Mouse (Mus musculus) embryonic facial prominence, embryonic 10.5 days (tissue): ENCODE data around the gene Egf. TPM values are rescaled to one million over a fixed set of nuclear protein-coding genes. Genes with fewer than 3 reads are reported as not detected.

Source experiments
- DNase-seq: peaks from one replicate; pipeline ENCODE4 v3.0.0-alpha.2; 2017; ENCODE audit warnings: low spot score
- H3K27ac ChIP-seq: fragments of 300-500 bp; sonication (generic); replicated peaks from 2 replicates; pipeline ENCODE4 v1.5.1; 2016; ENCODE audit warnings: mild to moderate bottlenecking
- H3K27me3 ChIP-seq: fragments of 300-500 bp; sonication (generic); replicated peaks from 2 replicates; pipeline ENCODE4 v1.6.1; 2016; ENCODE audit warnings: low read depth, mild to moderate bottlenecking; ENCODE audit not compliant: poor library complexity, severe bottlenecking
- H3K36me3 ChIP-seq: fragments of 300-500 bp; sonication (generic); replicated peaks from 2 replicates; pipeline ENCODE4 v1.6.1; 2016; ENCODE audit warnings: mild to moderate bottlenecking, moderate library complexity
- H3K4me1 ChIP-seq: fragments of 300-500 bp; sonication (generic); 2 replicates; pipeline ENCODE4 v1.6.1; 2016
- H3K4me3 ChIP-seq: fragments of 300-500 bp; sonication (generic); 2 replicates; pipeline ENCODE4 v1.5.1; 2016; ENCODE audit warnings: mild to moderate bottlenecking, moderate library complexity
- H3K9me3 ChIP-seq: fragments of 300-500 bp; sonication (generic); 2 replicates; pipeline ENCODE4 v1.6.1; 2016; ENCODE audit warnings: mild to moderate bottlenecking
- WGBS: fragments of 180-500 bp; shearing (Covaris S2); methylation state at CpG from one replicate; pipeline ENCODE4 v1.1.7; 2016; 5-methylcytosine and 5-hydroxymethylcytosine counted together
- microRNA-seq: library from miRNA; unstranded; fragments of <30 nt; microRNA quantifications from one replicate; pipeline ENCODE4, GENCODE M21; 2017
- polyA plus RNA-seq: library from polyadenylated mRNA; unstranded; fragments of >200 nt; fragmentation: Nextera tagmentation; extraction: Ambion mirVana; gene quantifications from 2 replicates; pipeline ENCODE4 v1.2.1, GENCODE M21; 2016

Egf gene
- polyA plus RNA-seq, 1 experiment from 2014 or later: 1.5 TPM

DNA sequence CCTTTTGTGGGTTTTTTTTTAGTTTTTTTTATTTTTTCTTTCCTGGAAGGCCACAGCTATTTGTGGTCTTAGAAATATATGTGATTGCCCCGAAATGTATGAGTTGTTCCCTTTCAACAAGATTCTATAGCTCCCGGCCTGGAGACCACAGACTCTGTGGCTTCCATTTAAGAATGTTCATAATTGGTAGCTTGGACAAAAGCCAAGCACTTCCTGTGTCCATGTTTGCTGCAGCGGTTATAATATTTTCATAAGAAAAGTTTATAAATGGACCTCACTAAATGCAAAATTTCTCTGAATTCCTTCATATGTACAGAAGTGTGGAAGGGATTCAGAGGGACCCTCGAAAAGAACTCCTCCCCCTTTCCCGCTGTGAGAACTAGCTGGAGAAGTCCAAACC is 108.3 kb downstream of the Egf start:
- Histone ChIP-seq H3K27me3 (no peaks in the 10 kb centered on the region), H3K27ac (no peak overlapping the region), H3K36me3 (no peaks in the 10 kb centered on the region), H3K4me3 (no peak overlapping the region), H3K4me1 (peaks cover 23% of the 10 kb centered on the region; the same call in 1 of the 2 replicates), H3K9me3 (no peaks in the 10 kb centered on the region)
- 88% methylated on average over 5 of the region's 5 CpGs for WGBS
- no peak for DNase-seq

DNA sequence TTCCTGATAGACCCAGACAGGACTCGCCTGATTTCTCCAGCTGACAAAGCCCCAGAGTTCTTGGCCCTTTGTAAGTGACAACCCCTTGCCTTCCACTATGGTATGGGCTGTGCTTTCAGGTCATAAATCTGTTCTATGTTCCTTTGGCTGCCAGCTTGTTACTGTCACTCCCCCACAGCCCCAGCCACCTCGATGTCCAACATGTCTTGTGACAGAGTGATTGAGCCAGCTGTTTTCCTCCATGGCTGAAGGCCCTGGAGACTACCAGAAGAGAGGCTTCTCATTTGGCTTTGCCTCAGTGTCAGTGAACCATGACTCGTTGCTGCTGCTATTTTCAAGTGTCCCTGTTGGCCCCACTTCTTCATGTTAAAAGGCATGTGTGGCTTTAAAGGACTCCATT is 109.7 kb downstream of the Egf start:
- H3K4me3 ChIP-seq: no peak overlapping the region
- H3K27ac ChIP-seq: no peak overlapping the region
- H3K9me3 ChIP-seq: no peaks in the 10 kb centered on the region
- H3K36me3 ChIP-seq: no peaks in the 10 kb centered on the region
- H3K27me3 ChIP-seq: no peaks in the 10 kb centered on the region
- 81% methylated on average over 3 of the region's 3 CpGs for WGBS
- DNase-seq: no peak
- peaks cover 24% of the 10 kb centered on the region; the same call in 1 of the 2 replicates for H3K4me1 ChIP-seq

DNA sequence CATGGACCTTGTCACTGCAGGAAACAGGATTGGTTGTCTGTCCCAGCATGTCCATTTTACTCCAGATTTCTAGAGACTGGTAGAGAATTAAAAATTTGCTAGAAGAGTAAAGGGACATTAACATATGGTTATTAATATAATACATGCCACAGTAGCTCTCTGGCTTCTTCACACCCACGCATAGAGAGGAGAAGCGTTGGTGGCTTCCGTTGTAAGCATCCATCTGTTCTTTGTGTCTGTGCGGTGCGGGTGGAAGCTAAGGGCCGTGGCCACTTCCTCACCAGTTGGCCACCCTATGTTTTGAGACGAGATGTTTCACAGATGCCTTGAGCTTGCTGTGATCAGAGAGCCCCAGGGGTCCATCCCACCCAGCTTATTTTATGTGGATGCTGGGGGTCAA is 113.5 kb downstream of the Egf start:
- Histone ChIP-seq H3K9me3 (no peaks in the 10 kb centered on the region), H3K27ac (no peak overlapping the region), H3K36me3 (peaks cover 14% of the 10 kb centered on the region), H3K4me1 (peaks cover 10% of the 10 kb centered on the region), H3K4me3 (no peak overlapping the region), H3K27me3 (no peaks in the 10 kb centered on the region)
- DNase-seq: no peak
- WGBS: 91% methylated on average over 7 of the region's 7 CpGs

DNA sequence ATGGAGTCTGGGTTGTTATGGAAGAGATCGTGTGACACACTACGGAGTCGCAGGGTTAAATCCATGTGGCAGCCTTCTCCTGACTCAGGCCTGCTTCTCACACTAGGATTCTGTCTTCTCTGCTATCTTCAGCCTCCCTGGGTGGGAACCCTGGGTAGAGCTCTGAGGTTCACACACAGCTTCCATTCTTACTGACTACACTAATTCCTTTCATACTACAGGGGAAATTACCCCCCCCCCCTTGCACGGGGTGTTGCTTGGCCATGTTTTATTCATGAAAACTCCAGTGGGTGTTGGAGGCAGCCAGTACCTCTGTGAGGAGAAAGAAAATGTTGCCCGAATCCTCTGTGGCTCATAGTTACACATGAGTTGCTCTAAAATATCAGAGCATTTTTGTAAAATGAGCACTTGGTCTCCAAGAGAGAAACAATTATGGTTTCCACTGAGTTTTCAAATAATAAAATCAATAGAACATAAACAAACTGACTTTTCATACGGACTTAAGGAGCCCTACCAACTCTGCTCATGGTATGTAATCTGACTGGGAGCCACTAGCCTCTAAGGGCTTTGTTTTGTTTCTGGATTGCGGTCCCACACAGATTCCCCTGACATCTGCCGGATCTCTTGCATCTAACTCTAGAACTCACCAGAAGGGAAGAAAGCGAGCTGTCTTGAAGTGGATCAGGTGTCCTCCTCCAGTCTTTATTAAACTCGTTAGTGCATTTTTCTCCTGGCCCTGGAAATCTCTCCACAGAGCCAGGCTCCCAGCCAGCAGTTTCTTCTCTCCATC is 114.7 kb downstream of the Egf start:
- Histone ChIP-seq H3K27me3 (no peaks in the 10 kb centered on the region), H3K4me3 (no peak overlapping the region), H3K36me3 (peaks cover 26% of the 10 kb centered on the region), H3K9me3 (no peaks in the 10 kb centered on the region), H3K4me1 (peaks cover 5% of the 10 kb centered on the region), H3K27ac (no peak overlapping the region)
- 70% methylated on average over 10 of the region's 10 CpGs for WGBS
- no peak for DNase-seq

DNA sequence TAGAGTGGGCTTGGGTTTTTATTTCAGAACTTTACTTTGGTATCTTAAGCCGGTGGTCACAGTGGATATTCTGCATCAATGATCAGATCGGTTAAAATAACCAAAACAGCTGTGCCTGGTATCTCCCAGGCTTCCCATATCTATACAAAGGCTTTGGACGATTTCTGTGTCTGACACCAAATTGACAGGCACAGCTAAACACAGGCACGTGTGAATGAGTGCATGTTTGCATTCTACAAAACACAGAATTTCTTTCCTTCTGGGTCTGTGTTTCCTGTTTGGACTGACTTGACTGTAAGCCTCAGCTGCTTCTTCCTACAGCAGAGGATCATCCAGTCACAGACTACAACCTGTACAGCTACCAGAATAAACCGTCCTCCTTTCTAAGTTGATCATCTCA is 115.4 kb downstream of the Egf start:
- Histone ChIP-seq H3K4me3 (no peak overlapping the region), H3K4me1 (peaks cover 4% of the 10 kb centered on the region; the same call in 1 of the 2 replicates), H3K36me3 (peaks cover 31% of the 10 kb centered on the region), H3K27ac (no peak overlapping the region), H3K27me3 (no peaks in the 10 kb centered on the region), H3K9me3 (no peaks in the 10 kb centered on the region)
- no peak for DNase-seq
- WGBS: 77% methylated on average over 5 of the region's 5 CpGs

DNA sequence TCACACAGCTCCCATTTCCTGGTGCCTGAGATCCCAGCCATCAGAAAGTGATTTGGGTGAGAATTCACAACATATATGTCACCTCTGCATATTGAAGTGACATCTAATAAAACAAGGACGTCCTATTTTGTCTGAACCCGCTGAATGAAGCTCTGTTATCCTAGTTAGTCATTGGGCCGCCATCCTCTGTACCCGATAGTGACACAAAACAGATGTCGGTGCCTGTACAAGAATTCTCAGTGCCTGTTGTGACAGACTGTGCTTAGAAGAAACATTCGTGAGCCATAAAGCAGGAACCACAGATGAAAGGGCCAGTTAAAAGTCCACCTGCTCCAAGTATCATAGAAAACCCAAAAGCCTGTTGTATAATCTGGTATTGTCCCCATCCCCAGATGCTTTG is 117.7 kb downstream of the Egf start:
- WGBS: 89% methylated on average over 6 of the region's 6 CpGs
- Histone ChIP-seq H3K36me3 (peaks cover 53% of the 10 kb centered on the region), H3K27ac (no peak overlapping the region), H3K4me1 (peaks cover 4% of the 10 kb centered on the region; the same call in 1 of the 2 replicates), H3K4me3 (no peak overlapping the region), H3K27me3 (no peaks in the 10 kb centered on the region), H3K9me3 (no peaks in the 10 kb centered on the region)
- DNase-seq: no peak

DNA sequence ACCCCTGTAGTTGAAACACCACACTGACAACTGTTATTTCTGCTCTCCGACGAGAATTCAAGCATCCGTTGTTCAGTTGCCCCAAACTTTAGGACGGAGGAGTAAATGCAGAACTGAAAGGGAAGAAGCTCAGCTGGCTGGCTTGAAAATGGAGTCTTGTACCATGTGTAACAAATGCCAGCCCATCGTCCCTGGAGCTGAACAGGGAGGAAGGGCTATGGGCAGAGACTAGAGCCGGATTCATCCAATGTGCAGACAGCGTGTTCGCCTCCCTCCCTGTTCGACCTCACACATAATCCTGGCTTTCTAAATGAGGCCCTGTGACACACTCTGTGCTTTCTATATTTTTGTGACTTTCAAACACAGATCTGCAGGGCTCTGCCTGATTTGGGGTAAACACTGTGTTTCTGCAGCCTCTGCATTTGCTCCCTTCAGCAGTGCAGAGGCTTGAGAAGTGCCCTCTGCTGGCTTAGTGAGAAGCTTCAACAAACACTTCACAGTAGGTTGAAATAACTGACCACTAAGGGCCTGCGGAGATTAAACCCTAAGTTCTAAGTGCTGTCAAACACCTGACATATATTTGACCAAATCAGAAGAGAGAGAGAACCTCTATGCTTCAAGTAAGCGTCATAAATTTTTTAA is 120.7 kb downstream of the Egf start:
- Histone ChIP-seq H3K4me3 (no peak overlapping the region), H3K27ac (no peak overlapping the region), H3K27me3 (no peaks in the 10 kb centered on the region), H3K4me1 (no peaks in the 10 kb centered on the region), H3K36me3 (peaks cover 82% of the 10 kb centered on the region), H3K9me3 (no peaks in the 10 kb centered on the region)
- no peak for DNase-seq
- WGBS: 90% methylated on average over 11 of the region's 11 CpGs

DNA sequence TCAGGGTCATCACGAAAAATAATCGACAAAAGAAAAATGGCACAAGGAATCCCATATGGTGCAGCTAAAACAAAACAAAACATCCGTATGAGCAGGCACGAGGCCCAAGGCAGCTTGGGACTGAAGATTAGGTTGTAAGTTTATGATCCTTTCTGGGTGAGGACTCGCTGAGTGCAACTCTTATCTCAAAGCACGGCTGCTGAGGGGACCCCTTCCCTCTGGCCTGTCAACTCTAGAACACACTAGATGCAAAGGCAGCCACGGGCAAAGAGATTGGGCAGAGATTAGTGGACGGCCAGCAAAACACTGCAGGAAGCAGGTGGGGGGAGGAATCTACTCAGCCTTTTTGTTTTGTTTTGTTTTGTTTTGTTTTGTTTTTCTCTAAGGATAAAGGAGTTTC is 121.6 kb downstream of the Egf start:
- no peak for DNase-seq
- Histone ChIP-seq H3K27ac (no peak overlapping the region), H3K36me3 (peaks cover 91% of the 10 kb centered on the region), H3K4me3 (no peak overlapping the region), H3K4me1 (no peaks in the 10 kb centered on the region), H3K9me3 (no peaks in the 10 kb centered on the region), H3K27me3 (no peaks in the 10 kb centered on the region)
- 79% methylated on average over 8 of the region's 8 CpGs for WGBS

DNA sequence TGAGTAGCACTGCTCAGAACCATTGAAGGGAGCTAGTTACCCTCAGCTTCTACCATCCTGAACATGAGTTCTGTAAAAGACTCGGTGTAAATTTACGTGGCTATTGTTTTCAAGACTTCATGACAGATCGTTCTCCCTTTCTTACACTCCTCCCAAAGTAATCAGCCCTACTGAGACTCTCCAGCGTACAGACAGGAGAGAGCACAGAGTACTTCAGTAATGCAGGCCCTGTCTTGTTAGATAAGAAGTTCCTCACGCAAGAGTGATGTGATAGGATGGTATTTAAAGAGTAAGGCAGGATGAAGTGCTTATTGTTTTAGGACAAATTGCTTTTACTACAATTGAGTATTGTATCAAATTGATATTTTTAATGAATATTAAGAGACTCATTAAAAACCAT is 123.3 kb downstream of the Egf start:
- Histone ChIP-seq H3K27ac (no peak overlapping the region), H3K4me3 (no peak overlapping the region), H3K36me3 (peaks cover 96% of the 10 kb centered on the region), H3K9me3 (no peaks in the 10 kb centered on the region), H3K4me1 (no peaks in the 10 kb centered on the region), H3K27me3 (no peaks in the 10 kb centered on the region)
- no peak for DNase-seq
- 91% methylated on average over 5 of the region's 5 CpGs for WGBS

DNA sequence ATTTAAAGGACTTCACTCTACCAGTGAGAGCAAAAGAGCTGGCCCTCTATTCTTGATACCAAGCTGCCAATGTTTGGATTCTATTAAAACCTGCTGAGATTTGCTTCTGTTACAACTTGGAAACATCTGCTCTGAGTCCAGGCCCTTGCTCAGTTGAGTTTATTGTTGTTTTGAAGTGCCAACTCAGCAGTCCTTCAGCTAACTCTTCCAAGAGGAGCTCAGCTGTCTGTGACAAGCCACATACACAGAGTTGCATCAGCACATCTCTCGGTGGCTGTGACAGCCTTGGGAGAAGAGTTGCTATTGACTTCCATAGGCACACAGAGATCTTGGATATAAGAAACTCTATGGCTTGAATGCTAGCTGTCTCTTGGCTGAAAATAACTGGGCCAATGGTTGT is 124.1 kb downstream of the Egf start:
- no peak for DNase-seq

More for the DNA sequence above, 124.1 kb downstream of the Egf start:
- no peaks in the 10 kb centered on the region for H3K4me1 ChIP-seq
- no peaks in the 10 kb centered on the region for H3K9me3 ChIP-seq
- H3K4me3 ChIP-seq: no peak overlapping the region
- H3K27ac ChIP-seq: no peak overlapping the region
- no peaks in the 10 kb centered on the region for H3K27me3 ChIP-seq
- 84% methylated on average over 1 of the region's 1 CpGs for WGBS
- peaks cover 95% of the 10 kb centered on the region for H3K36me3 ChIP-seq

Small RNAs within 50 kb of the gene (microRNA-seq; reads per million reads assigned to microRNA genes)
- gene Gm24515: not detected

Other genes with a start within 250 kb of the Egf start
- 50.6 and 53.1 TPM in 2 replicates for gene Elovl6, start 223.0 kb downstream of the Egf start, polyA plus RNA-seq
- gene Lrit3, start 48.7 kb upstream of the Egf start, polyA plus RNA-seq: not detected in 2 replicates
- gene Rrh, start 67.3 kb upstream of the Egf start, polyA plus RNA-seq: 0.27 and 0.43 TPM in 2 replicates
- 109 TPM in 2 replicates for gene Gar1, start 76.1 kb upstream of the Egf start, polyA plus RNA-seq
- 0.39 and 0.59 TPM in 2 replicates for gene Cfi, start 80.6 kb upstream of the Egf start, polyA plus RNA-seq
- gene Pla2g12a, start 123.3 kb upstream of the Egf start, polyA plus RNA-seq: 25.5 and 28.4 TPM in 2 replicates
- 96.0 and 106 TPM in 2 replicates for gene Casp6, start 146.1 kb upstream of the Egf start, polyA plus RNA-seq
- gene Mcub, start 214.9 kb upstream of the Egf start, polyA plus RNA-seq: 1.2 and 1.4 TPM in 2 replicates